ENCODE assay signal across 11 mouse cellular contexts in the genomic region with DNA sequence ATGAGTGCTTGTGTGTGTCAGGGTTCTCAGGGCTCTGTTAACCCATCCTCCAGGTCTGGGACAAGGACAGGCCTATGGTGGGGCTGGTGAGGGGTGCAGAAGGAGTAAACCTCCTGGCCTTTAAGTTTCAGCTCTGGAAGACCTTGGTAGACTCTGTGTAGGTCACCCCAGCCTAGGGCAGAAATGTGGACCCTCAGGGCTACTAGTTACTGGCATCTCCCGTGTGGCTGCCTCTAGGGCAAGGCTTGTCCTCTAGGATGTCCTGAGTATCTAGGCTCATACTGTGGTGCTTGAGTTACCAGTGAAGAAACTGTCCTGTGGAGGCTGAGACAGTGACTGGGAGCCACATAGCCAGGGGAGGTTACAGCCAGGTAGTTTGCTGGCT. TPM values are rescaled to one million over a fixed set of nuclear protein-coding genes. Genes with fewer than 3 reads are reported as not detected.
A peak's percentile ranks its signal among the peaks of the same experiment; 100 is the strongest.
DNase-seq lines count a peak whose midpoint lies in the region; ATAC-seq and TF ChIP-seq lines count a peak whose summit lies in the region.
"Had no signal": no experiment of that assay in that cellular context is flagged by ENCODE, and none has a peak within 500 bp of the region (broad histone marks: within the 10 kb centered on the region; RNA-seq: fewer than 3 reads in every experiment).

No protein-coding gene starts in this region.

- intact Hi-C loops in gastrocnemius, adult 2 months (cut with DNase I) = no loop called here
- intact Hi-C loops in gastrocnemius, postnatal 36 days (cut with DNase I) = no loop called here

- H3K4me3 ChIP-seq in gastrocnemius, adult 2 months = no peak overlapping the region
- no peak overlapping the region for H3K4me3 ChIP-seq in kidney, postnatal 0 days (replicated peaks; ENCODE audit: low read depth, low read length)
- H3K4me3 ChIP-seq in embryonic facial prominence, embryonic 11.5 days (ENCODE audit: low read depth, low read length) = no peak overlapping the region
- 0 out of 2 replicates have a peak overlapping the region, but pooled peaks have one; percentile 10 for H3K4me3 ChIP-seq in limb, embryonic 13.5 days
- H3K4me3 ChIP-seq: myocyte had no signal

- no peak for TF ChIP-seq CTCF in gastrocnemius, adult 2 months (IDR thresholded peaks at IDR 0.05)
- TF ChIP-seq CTCF in kidney, postnatal 0 days (IDR thresholded peaks at IDR 0.05; ENCODE audit: low read depth) = no peak

- ATAC-seq in kidney, postnatal 0 days (replicated peaks; ENCODE audit: low FRiP score, low read depth) = no peak
- ATAC-seq in embryonic facial prominence, embryonic 11.5 days (replicated peaks; ENCODE audit: insufficient number of reproducible peaks, low FRiP score, low TSS enrichment, low read depth) = no peak
- peak; percentile 8; the same call in 1 of the 2 replicates for ATAC-seq in limb, embryonic 13.5 days (ENCODE audit: low FRiP score, low read depth)
- no peak for ATAC-seq in frontal cortex, adult (ENCODE audit: low TSS enrichment)

- no peaks in the 10 kb centered on the region for H3K9me3 ChIP-seq in kidney, postnatal 0 days (replicated peaks; ENCODE audit: low read length)
- no peaks in the 10 kb centered on the region for H3K9me3 ChIP-seq in embryonic facial prominence, embryonic 11.5 days (replicated peaks; ENCODE audit: control insufficient read depth, low read length)
- no peaks in the 10 kb centered on the region for H3K9me3 ChIP-seq in limb, embryonic 13.5 days

- 30% methylated on average over 1 of the region's 1 CpGs for WGBS in kidney, postnatal 0 days
- WGBS in embryonic facial prominence, embryonic 11.5 days = 32% methylated on average over 1 of the region's 1 CpGs
- WGBS in limb, embryonic 13.5 days = 30% methylated on average over 1 of the region's 1 CpGs

- no peaks in the 10 kb centered on the region for H3K27me3 ChIP-seq in kidney, postnatal 0 days (ENCODE audit: insufficient read depth, low read length)
- H3K27me3 ChIP-seq in embryonic facial prominence, embryonic 11.5 days (ENCODE audit: control insufficient read depth, insufficient read depth, low read length) = no peaks in the 10 kb centered on the region
- H3K27me3 ChIP-seq in limb, embryonic 13.5 days = no peaks in the 10 kb centered on the region

- peak overlapping the region; percentile 42 for H3K9ac ChIP-seq in kidney, postnatal 0 days (ENCODE audit: low read depth, low read length)
- H3K9ac ChIP-seq in embryonic facial prominence, embryonic 11.5 days (replicated peaks; ENCODE audit: low read length) = peak overlapping the region; percentile 36
- H3K9ac ChIP-seq in limb, embryonic 13.5 days = peak overlapping the region; percentile 56

- peak overlapping the region; percentile 28 for H3K27ac ChIP-seq in gastrocnemius, adult 2 months
- H3K27ac ChIP-seq in kidney, postnatal 0 days = peak overlapping the region; percentile 89
- peak overlapping the region; percentile 52 for H3K27ac ChIP-seq in embryonic facial prominence, embryonic 11.5 days (replicated peaks; ENCODE audit: low read depth, low read length)
- H3K27ac ChIP-seq in limb, embryonic 13.5 days = peak overlapping the region; percentile 92

- H3K36me3 ChIP-seq in kidney, postnatal 0 days (ENCODE audit: insufficient read depth, low read length) = no peaks in the 10 kb centered on the region
- H3K36me3 ChIP-seq in embryonic facial prominence, embryonic 11.5 days (replicated peaks; ENCODE audit: control insufficient read depth, insufficient read depth, low read depth, low read length) = no peaks in the 10 kb centered on the region
- peaks cover 1% of the 10 kb centered on the region for H3K36me3 ChIP-seq in limb, embryonic 13.5 days

- no peak for DNase-seq in gastrocnemius, adult 2 months
- DNase-seq in gastrocnemius, postnatal 36 days = no peak
- DNase-seq in kidney, postnatal 0 days (ENCODE audit: low spot score) = no peak
- no peak for DNase-seq in kidney, postnatal 14 days
- no peak for DNase-seq in embryonic facial prominence, embryonic 11.5 days (ENCODE audit: low spot score)
- DNase-seq in layer of hippocampus, adult 9-11 months = no peak
- DNase-seq: B cell, adult 2 months; right cerebral cortex, postnatal 4 days had no signal

- peaks cover 91% of the 10 kb centered on the region for H3K4me1 ChIP-seq in kidney, postnatal 0 days (replicated peaks; ENCODE audit: insufficient read depth, low read length)
- H3K4me1 ChIP-seq in embryonic facial prominence, embryonic 11.5 days (ENCODE audit: control insufficient read depth, insufficient read depth, low read length) = peaks cover 36% of the 10 kb centered on the region
- peaks cover 100% of the 10 kb centered on the region for H3K4me1 ChIP-seq in limb, embryonic 13.5 days

- H3K4me2 ChIP-seq in kidney, postnatal 0 days (ENCODE audit: low read length) = 0 out of 2 replicates have a peak overlapping the region, but pooled peaks have one; percentile 21
- H3K4me2 ChIP-seq in embryonic facial prominence, embryonic 11.5 days (ENCODE audit: low read depth, low read length) = no peak overlapping the region
- peak overlapping the region; percentile 57 for H3K4me2 ChIP-seq in limb, embryonic 13.5 days (replicated peaks)

RNA-seq across cellular contexts. Expression of a gene that starts 8.9 kb away (rescaled TPM):
- 1 to 10 TPM; 5.2 to 6.9 TPM for total RNA-seq in gastrocnemius, adult 2 months (2021)
- total RNA-seq in gastrocnemius, postnatal 36 days (2021) = 1 to 10 TPM; 5.9 to 7.0 TPM
- polyA plus RNA-seq in kidney, postnatal 0 days (2015; fragmentation: Nextera tagmentation; extraction: Ambion mirVana) = 74.6 and 78.8 TPM in 2 replicates
- 19.9 and 21.2 TPM in 2 replicates for polyA plus RNA-seq in embryonic facial prominence, embryonic 11.5 days (2014; fragmentation: Nextera tagmentation; extraction: Ambion mirVana)
- polyA plus RNA-seq in limb, embryonic 13.5 days (2015; fragmentation: Nextera tagmentation; extraction: Ambion mirVana) = 32.0 and 39.4 TPM in 2 replicates

RNA-seq across cellular contexts. Expression of a gene that starts 21.3 kb away (rescaled TPM):
- 100 to 1,000 TPM in 1 of 2 experiments, 10 to 100 TPM in 1; 97.4 to 112 TPM for total RNA-seq in gastrocnemius, adult 2 months (2021)
- total RNA-seq in gastrocnemius, postnatal 36 days (2021) = 10 to 100 TPM; 87.0 to 91.6 TPM
- polyA plus RNA-seq in kidney, postnatal 0 days (2015; fragmentation: Nextera tagmentation; extraction: Ambion mirVana) = 105 and 106 TPM in 2 replicates
- polyA plus RNA-seq in embryonic facial prominence, embryonic 11.5 days (2014; fragmentation: Nextera tagmentation; extraction: Ambion mirVana) = 103 and 105 TPM in 2 replicates
- polyA plus RNA-seq in limb, embryonic 13.5 days (2015; fragmentation: Nextera tagmentation; extraction: Ambion mirVana) = 105 and 106 TPM in 2 replicates

RNA-seq across cellular contexts. Expression of a gene that starts 36.3 kb away (rescaled TPM):
- total RNA-seq in gastrocnemius, adult 2 months (2021) = 1 to 10 TPM; 4.8 to 6.0 TPM
- 1 to 10 TPM; 3.8 to 4.0 TPM for total RNA-seq in gastrocnemius, postnatal 36 days (2021)
- 20.4 and 21.1 TPM in 2 replicates for polyA plus RNA-seq in kidney, postnatal 0 days (2015; fragmentation: Nextera tagmentation; extraction: Ambion mirVana)
- polyA plus RNA-seq in embryonic facial prominence, embryonic 11.5 days (2014; fragmentation: Nextera tagmentation; extraction: Ambion mirVana) = 10.9 and 14.1 TPM in 2 replicates
- 35.6 and 35.9 TPM in 2 replicates for polyA plus RNA-seq in limb, embryonic 13.5 days (2015; fragmentation: Nextera tagmentation; extraction: Ambion mirVana)

RNA-seq across cellular contexts. Expression of a gene that starts 36.3 kb away (rescaled TPM):
- total RNA-seq in gastrocnemius, adult 2 months (2021) = 100 to 1,000 TPM in 1 of 2 experiments, 10 to 100 TPM in 1; 86.4 to 110 TPM
- total RNA-seq in gastrocnemius, postnatal 36 days (2021) = 10 to 100 TPM; 90.1 TPM
- 87.8 and 89.3 TPM in 2 replicates for polyA plus RNA-seq in kidney, postnatal 0 days (2015; fragmentation: Nextera tagmentation; extraction: Ambion mirVana)
- 56.9 and 58.3 TPM in 2 replicates for polyA plus RNA-seq in embryonic facial prominence, embryonic 11.5 days (2014; fragmentation: Nextera tagmentation; extraction: Ambion mirVana)
- 56.6 and 60.0 TPM in 2 replicates for polyA plus RNA-seq in limb, embryonic 13.5 days (2015; fragmentation: Nextera tagmentation; extraction: Ambion mirVana)

RNA-seq across cellular contexts. Expression of a gene that starts 43.8 kb away (rescaled TPM):
- total RNA-seq in gastrocnemius, adult 2 months (2021) = 1 to 10 TPM; 3.0 to 5.1 TPM
- 1 to 10 TPM; 2.6 to 4.1 TPM for total RNA-seq in gastrocnemius, postnatal 36 days (2021)
- polyA plus RNA-seq in kidney, postnatal 0 days (2015; fragmentation: Nextera tagmentation; extraction: Ambion mirVana) = 17.2 and 19.6 TPM in 2 replicates
- 27.2 and 28.6 TPM in 2 replicates for polyA plus RNA-seq in embryonic facial prominence, embryonic 11.5 days (2014; fragmentation: Nextera tagmentation; extraction: Ambion mirVana)
- polyA plus RNA-seq in limb, embryonic 13.5 days (2015; fragmentation: Nextera tagmentation; extraction: Ambion mirVana) = 24.9 and 26.3 TPM in 2 replicates

Comparison
In these comparisons a context has a peak if more than half of its experiments do, and no peak if none do; other contexts are left out.
1. H3K27ac ChIP-seq: peak in every context shown above with its lines; median percentile 92 in limb, embryonic 13.5 days; 89 in kidney, postnatal 0 days; 52 in embryonic facial prominence, embryonic 11.5 days; 28 in gastrocnemius, adult 2 months.